Mouse (Mus musculus): ENCODE results near the gene Serpina3i.

The Serpina3i gene

DNA sequence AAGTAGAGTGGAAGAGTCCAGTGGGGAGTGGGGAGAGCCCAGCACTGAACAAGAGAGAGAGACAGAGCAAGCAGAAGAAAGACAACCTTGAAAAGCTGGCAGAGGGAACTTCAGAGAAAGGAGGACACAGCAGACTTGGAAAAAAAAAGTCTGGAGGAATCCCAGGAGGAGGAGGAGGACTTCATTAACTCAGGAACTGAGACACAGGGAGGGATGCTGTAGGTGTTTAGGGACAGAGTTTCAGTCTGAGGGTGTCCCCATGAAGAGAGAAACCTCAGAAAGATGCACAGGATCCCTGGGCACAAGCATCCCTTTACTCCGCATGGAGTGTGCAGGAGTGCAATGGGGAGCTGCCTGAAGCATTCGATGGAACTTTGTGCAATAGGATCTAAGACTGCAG lies 35.1 kb downstream of the Serpina3i start:
- DNase-seq = no peak

DNA sequence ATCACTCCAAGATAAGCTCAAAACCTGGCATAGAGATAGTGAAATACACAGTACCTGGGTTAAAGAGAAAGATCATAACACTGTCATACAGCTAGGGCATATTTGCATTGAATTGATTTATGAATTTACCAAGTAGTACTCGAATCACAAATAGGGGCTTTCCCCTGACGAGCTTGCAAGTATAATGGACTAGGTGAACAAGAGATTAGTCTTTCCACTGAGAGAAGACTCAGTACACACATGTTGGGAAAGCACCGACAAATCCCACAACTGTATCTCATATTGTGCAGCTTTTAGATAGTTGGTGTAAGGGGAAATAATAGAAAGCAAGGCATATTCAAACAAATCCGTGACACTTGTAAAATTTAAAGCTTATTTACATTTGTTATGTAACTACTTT lies 43.1 kb downstream of the Serpina3i start:
- DNase-seq = no peak

GRCm38 (mm10) chr12:104314253-104314652 lies 51.3 kb downstream of the Serpina3i start, which contains the start of gene Serpina3j:
Gene Serpina3j, plus strand, starts transcription at chr12:104314553.
- DNase-seq = no peak

Measured in right cerebral cortex, postnatal 25 days (tissue).